Mouse (Mus musculus) liver, adult (tissue): ENCODE results near the gene Ebpl.

Experiments
- GATA4 ChIP-seq: IDR thresholded peaks from 2 replicates; pipeline ENCODE4 v1.6.1; 2014; ENCODE audit warnings: mild to moderate bottlenecking, low read length; ENCODE audit not compliant: insufficient replicate concordance

The Ebpl gene

GRCm38 (mm10) chr14:61346827-61347698 is 13.2 kb downstream of the Ebpl start:
- TF ChIP-seq GATA4: no peak

GRCm38 (mm10) chr14:61344590-61344989 is 15.6 kb downstream of the Ebpl start:
- TF ChIP-seq GATA4: no peak

GRCm38 (mm10) chr14:61339381-61339780 is 20.9 kb downstream of the Ebpl start:
- TF ChIP-seq GATA4: no peak

- TF ChIP-seq GATA4: no peak
Observed at GRCm38 (mm10) chr14:61330996-61331561, 29.2 kb downstream of the Ebpl start.

GRCm38 (mm10) chr14:61330591-61330990 is 29.6 kb downstream of the Ebpl start:
- TF ChIP-seq GATA4: no peak

- no peak for TF ChIP-seq GATA4
Observed at GRCm38 (mm10) chr14:61327618-61328450, 32.4 kb downstream of the Ebpl start.

GRCm38 (mm10) chr14:61322740-61323139 is 37.5 kb downstream of the Ebpl start:
- no peak for TF ChIP-seq GATA4

GRCm38 (mm10) chr14:61321200-61321599 is 39.0 kb downstream of the Ebpl start:
- TF ChIP-seq GATA4: no peak

GRCm38 (mm10) chr14:61320765-61321164 is 39.5 kb downstream of the Ebpl start:
- TF ChIP-seq GATA4: no peak

- no peak for TF ChIP-seq GATA4
Observed at GRCm38 (mm10) chr14:61316861-61317260, 43.4 kb downstream of the Ebpl start.

GRCm38 (mm10) chr14:61310963-61311362 is 49.3 kb downstream of the Ebpl start:
- no peak for TF ChIP-seq GATA4

GRCm38 (mm10) chr14:61310036-61310772 is 50.0 kb downstream of the Ebpl start:
- TF ChIP-seq GATA4: no peak

- no peak for TF ChIP-seq GATA4
Observed at GRCm38 (mm10) chr14:61309593-61309992, 50.6 kb downstream of the Ebpl start, which contains the start of gene Arl11. Arl11 (plus strand) TSS chr14:61309753.

- TF ChIP-seq GATA4: no peak
Observed at GRCm38 (mm10) chr14:61303969-61304609, 56.1 kb downstream of the Ebpl start.
